Mouse (Mus musculus) thymus, adult 2 months (tissue): ENCODE results near the gene Tshz3.

Experiments
- CTCF ChIP-seq: fragments of 200-500 bp; IDR thresholded peaks from 2 replicates; pipeline ENCODE4 v1.5.1; 2012; ENCODE audit warnings: mild to moderate bottlenecking, control low read depth, low read length, moderate library complexity, borderline replicate concordance; ENCODE audit not compliant: control insufficient read depth, poor library complexity, insufficient read depth; ENCODE audit errors: extremely low read depth
- POLR2A ChIP-seq: fragments of 200-500 bp; IDR thresholded peaks from 2 replicates; pipeline ENCODE4 v1.6.1; 2012; ENCODE audit warnings: mild to moderate bottlenecking, low read length, control low read depth, moderate library complexity; ENCODE audit not compliant: control insufficient read depth, poor library complexity, insufficient read depth; ENCODE audit errors: extremely low read depth

- TF ChIP-seq POLR2A (no peak), CTCF (no peak)
These were observed 7.4 kb upstream of the Tshz3 start for GRCm38 (mm10) chr7:36690551-36690950.
